ENCODE assay signal across 24 mouse cellular contexts in genomic region chr10:68867361-68867760, GRCm38 (mm10).
"Had no signal": no experiment of that assay in that cellular context is flagged by ENCODE, and none has a peak within 500 bp of the region (broad histone marks: within the 10 kb centered on the region; RNA-seq: fewer than 3 reads in every experiment).

No protein-coding gene starts in this region.

- H3K4me3 ChIP-seq: heart, embryonic 10.5 days; heart, embryonic 12.5 days; hindbrain, embryonic 13.5 days; hindbrain, embryonic 15.5 days; kidney, embryonic 15.5 days; limb, embryonic 13.5 days; limb, embryonic 15.5 days; liver, embryonic 12.5 days had no signal

- H3K27me3 ChIP-seq: heart, embryonic 12.5 days; hindbrain, embryonic 13.5 days; hindbrain, embryonic 15.5 days; kidney, embryonic 15.5 days; limb, embryonic 13.5 days; limb, embryonic 15.5 days; liver, embryonic 12.5 days had no signal

- H3K9me3 ChIP-seq: heart, embryonic 10.5 days; heart, embryonic 12.5 days; hindbrain, embryonic 13.5 days; hindbrain, embryonic 15.5 days; kidney, embryonic 15.5 days; limb, embryonic 13.5 days; limb, embryonic 15.5 days; liver, embryonic 12.5 days had no signal

- H3K36me3 ChIP-seq: heart, embryonic 10.5 days; heart, embryonic 12.5 days; hindbrain, embryonic 13.5 days; hindbrain, embryonic 15.5 days; kidney, embryonic 15.5 days; limb, embryonic 13.5 days; limb, embryonic 15.5 days; liver, embryonic 12.5 days had no signal

- H3K4me1 ChIP-seq: heart, embryonic 10.5 days; hindbrain, embryonic 13.5 days; hindbrain, embryonic 15.5 days; liver, embryonic 12.5 days had no signal

- H3K4me2 ChIP-seq: heart, embryonic 12.5 days; hindbrain, embryonic 13.5 days; hindbrain, embryonic 15.5 days; kidney, embryonic 15.5 days; limb, embryonic 13.5 days; limb, embryonic 15.5 days; liver, embryonic 12.5 days had no signal

- ATAC-seq: hindbrain, postnatal 0 days; intestine, embryonic 16.5 days; liver, embryonic 12.5 days had no signal

- DNase-seq: gastrocnemius, postnatal 14 days; gastrocnemius, postnatal 36 days; heart, adult 18-20 months; heart, postnatal 14 days; heart, postnatal 36 days; kidney, adult 11 months; kidney, adult 2 months; kidney, adult 9 months; kidney, postnatal 14 days; kidney, postnatal 36 days; layer of hippocampus, adult 9-11 months; layer of hippocampus, postnatal 36 days; left cerebral cortex, postnatal 4 days had no signal

- H3K9ac ChIP-seq: heart, embryonic 12.5 days; hindbrain, embryonic 13.5 days; hindbrain, embryonic 15.5 days; kidney, embryonic 15.5 days; limb, embryonic 13.5 days; limb, embryonic 15.5 days; liver, embryonic 12.5 days had no signal

- H3K27ac ChIP-seq: heart, embryonic 10.5 days; hindbrain, embryonic 13.5 days; hindbrain, embryonic 15.5 days; hindbrain, postnatal 0 days; kidney, embryonic 15.5 days; kidney, postnatal 0 days; limb, embryonic 13.5 days; limb, embryonic 15.5 days; liver, embryonic 12.5 days had no signal
